Mouse (Mus musculus) bone marrow macrophage, adult 2 months (primary cell): ENCODE data around the gene Bnip1. TPM values are rescaled to one million over a fixed set of nuclear protein-coding genes. Genes with fewer than 3 reads are reported as not detected.
A peak's percentile ranks its signal among the peaks of the same experiment; 100 is the strongest.

Experiments
- H3K27ac ChIP-seq: 2 replicates; pipeline ENCODE4 v1.5.1; 2012; ENCODE audit warnings: low read depth, low read length; ENCODE audit not compliant: insufficient read depth
- H3K4me1 ChIP-seq: 2 replicates; pipeline ENCODE4 v1.6.1; 2012; ENCODE audit warnings: low read length; ENCODE audit not compliant: control insufficient read depth, insufficient read depth
- H3K4me3 ChIP-seq: 2 replicates; pipeline ENCODE4 v1.5.1; 2012; ENCODE audit warnings: mild to moderate bottlenecking, low read length, moderate library complexity; ENCODE audit not compliant: insufficient read depth
- CTCF ChIP-seq: IDR thresholded peaks from 2 replicates; pipeline ENCODE4 v1.5.1; 2012; ENCODE audit warnings: low read depth, mild to moderate bottlenecking, low read length, moderate library complexity
- POLR2A ChIP-seq: IDR thresholded peaks from 2 replicates; pipeline ENCODE4 v1.6.1; 2012; ENCODE audit warnings: mild to moderate bottlenecking, low read depth, low read length, borderline replicate concordance
- polyA plus RNA-seq: library from polyadenylated mRNA; stranded (reverse); fragments of >200 nt; gene quantifications from 2 replicates; pipeline ENCODE4 v1.2.4, GENCODE M21; 2012; ENCODE audit not compliant: missing spikeins, insufficient read depth, insufficient read length

The Bnip1 gene
- polyA plus RNA-seq, 1 experiment: 25.0 TPM

DNA sequence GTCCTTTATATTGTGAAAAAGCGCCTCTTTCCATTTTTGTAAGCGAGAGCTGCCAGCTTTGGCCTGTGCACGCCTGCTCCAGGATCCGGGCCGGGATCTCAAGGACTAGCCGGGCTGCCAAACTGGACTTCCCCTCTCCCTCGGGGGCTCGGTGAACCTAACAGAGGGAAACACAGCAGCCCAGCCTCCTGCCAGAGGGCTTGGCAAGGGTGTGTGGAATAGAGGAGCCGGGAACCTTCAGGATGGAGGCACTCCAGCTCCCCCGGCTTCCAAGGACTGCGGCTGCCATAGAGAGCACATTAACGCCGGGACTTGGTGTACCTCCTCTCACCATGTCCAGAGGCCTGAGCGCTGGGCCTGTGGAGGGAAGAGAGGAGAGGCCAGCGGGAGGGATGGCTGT is 11.2 kb downstream of the Bnip1 start:
- Histone ChIP-seq H3K4me1 (peaks cover 8% of the 10 kb centered on the region), H3K4me3 (no peak overlapping the region), H3K27ac (no peak overlapping the region)
- no peak for TF ChIP-seq POLR2A
- no peak for TF ChIP-seq CTCF

DNA sequence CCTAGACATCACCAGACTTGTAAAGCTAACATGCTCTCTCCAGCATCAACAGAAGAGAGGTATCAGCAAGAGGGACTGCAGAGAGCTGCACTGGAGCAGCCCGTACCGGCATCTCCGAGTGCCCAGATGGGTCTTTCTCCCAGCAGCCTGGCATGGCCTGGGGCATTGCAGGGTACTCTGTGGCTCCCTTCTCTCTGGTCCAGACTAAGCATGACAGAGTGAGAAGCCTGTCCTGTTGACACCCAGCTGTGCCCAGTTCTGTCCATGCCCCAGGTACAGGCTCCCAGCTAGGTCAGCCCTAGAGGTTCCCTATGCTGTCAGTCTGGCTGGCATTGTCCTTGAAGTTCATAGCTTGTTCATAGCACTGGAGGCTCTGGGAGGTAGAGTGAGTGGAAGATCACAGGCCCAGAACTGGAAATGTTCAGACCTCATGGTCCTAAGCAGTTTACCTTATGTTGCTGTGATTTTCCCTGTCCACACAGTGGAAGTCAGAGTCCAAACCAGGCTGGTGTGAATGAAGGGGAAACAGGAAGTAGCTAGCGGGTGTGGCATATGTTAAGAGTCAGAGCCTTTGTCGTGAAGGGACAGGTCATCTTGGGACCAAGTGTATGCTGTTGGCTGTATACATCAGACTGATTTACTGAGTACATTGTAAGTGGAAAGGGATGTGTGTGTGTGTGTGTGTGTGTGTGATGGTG is 12.4 kb downstream of the Bnip1 start:
- Histone ChIP-seq H3K27ac (no peak overlapping the region), H3K4me3 (no peak overlapping the region), H3K4me1 (peaks cover 8% of the 10 kb centered on the region)
- TF ChIP-seq CTCF: no peak
- TF ChIP-seq POLR2A: no peak

DNA sequence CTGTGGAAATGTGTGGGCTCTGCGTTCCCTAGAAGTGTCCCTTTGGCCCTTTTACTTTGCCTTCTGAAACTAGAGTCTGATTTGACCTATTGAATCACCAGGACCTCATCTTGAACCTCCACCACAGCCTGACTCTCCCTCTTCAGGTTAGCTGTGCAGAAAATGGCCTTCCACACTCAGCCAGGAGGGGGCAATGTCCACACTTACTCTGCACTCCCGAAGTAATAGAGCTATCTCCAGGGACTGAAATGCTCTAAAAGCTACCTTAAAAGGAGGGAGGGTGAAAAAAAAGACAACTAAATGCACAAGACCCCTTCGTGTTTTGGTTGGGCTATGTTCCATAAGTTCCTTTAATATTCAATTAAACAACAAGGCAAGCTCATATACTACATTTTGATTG is 13.9 kb downstream of the Bnip1 start:
- H3K4me1 ChIP-seq: peaks cover 8% of the 10 kb centered on the region
- no peak overlapping the region for H3K4me3 ChIP-seq
- no peak overlapping the region for H3K27ac ChIP-seq
- peak; percentile 38 for TF ChIP-seq CTCF
- TF ChIP-seq POLR2A: no peak

DNA sequence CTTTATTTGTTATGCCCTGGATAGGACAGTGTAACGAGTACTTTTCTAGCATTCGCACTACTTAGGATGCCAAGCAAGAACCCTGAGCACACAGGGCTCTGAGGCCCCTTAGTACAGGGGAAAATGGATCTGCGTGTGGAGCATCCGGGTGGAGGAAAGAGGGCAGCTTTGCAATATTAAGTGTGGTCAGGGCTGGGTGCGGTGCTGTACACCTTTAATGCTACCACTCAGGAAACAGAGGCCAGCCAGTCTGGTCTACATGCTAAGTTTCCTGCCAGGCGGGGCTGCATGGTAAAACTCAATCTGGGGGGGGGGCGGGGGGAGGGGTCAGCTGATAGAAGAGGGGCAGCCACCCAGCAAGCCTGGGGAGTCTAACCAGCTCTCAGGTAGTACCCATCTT is 14.5 kb downstream of the Bnip1 start:
- H3K4me3 ChIP-seq: no peak overlapping the region
- H3K27ac ChIP-seq: no peak overlapping the region
- TF ChIP-seq CTCF: no peak
- no peak for TF ChIP-seq POLR2A
- peaks cover 8% of the 10 kb centered on the region for H3K4me1 ChIP-seq

DNA sequence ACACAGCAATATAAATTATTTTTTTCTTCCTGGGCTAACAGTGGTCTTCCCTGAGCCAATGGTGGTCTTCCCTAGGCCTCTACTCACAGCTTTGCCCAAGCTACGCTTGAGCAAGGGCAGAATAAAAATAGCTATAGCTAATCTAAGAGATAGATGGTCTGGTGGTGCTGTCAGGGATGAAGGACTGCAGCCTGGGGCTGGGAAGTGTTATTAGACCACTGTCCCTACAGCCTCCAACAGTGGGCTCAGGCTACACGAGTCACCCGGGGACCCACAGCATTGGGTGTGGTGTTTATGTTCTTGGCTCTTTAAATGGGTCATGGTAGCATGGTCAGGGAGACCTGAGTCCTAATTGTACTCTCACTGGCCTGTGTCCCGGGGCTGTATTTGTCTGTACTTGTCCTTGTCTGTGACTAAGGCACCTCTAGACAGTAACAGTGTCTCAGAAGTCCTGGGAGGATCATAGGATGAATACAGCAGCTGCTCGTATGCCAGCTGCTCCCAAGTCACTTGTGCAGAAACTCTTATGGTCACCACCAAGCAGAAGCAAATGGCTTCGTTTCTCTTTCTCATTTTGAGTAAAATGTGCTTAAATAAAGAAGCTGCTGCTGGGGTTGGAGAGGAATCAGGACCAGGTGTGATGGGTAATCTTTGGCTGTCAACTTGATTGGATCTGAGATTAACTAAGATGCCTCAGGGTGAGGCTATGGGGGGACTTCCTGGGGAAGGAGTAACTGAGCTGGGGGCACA is 16.7 kb downstream of the Bnip1 start:
- Histone ChIP-seq H3K4me1 (peaks cover 8% of the 10 kb centered on the region), H3K4me3 (no peak overlapping the region), H3K27ac (no peak overlapping the region)
- TF ChIP-seq POLR2A: no peak

DNA sequence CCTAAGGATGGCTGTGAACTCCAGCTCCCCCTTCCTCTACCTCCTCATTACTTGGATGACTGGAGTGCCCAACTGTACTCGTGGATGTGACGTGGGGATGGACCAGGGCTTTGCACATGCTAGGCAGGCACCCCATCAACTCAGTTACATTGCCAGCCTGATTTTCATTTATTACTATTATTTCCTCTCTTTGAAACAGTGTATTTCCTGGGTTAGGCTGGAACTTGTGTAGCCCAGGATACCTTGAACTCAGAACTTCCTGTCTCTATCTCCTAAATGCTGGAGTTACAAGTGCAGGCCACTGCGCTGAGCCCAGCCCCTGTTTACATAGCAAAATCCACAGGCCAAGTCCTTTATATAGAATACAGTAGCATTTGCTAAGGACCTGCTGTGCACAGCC is 22.0 kb downstream of the Bnip1 start:
- Histone ChIP-seq H3K4me3 (no peak overlapping the region), H3K27ac (no peak overlapping the region), H3K4me1 (no peaks in the 10 kb centered on the region)
- no peak for TF ChIP-seq CTCF
- TF ChIP-seq POLR2A: no peak

DNA sequence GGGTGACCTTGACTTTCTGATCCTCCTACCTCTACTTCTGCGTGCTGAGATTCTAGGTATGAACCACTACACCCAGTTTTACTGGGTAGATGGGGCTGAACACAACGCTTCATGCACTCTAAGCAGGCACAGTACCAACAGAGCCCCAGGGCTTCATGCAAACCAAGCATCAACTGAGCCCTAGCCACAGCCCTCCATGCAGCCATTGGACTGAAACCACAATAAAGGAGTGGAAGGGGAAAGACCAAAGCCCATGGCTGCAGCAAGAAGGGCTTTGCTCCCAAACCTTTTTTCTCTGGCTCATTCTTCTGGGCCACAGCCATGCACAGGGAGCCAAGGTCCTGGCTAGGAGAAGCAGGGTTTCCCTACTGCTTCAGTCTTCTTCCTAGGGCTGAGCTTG is 31.7 kb downstream of the Bnip1 start:
- Histone ChIP-seq H3K4me1 (peaks cover 5% of the 10 kb centered on the region; the same call in 1 of the 2 replicates), H3K27ac (no peak overlapping the region), H3K4me3 (no peak overlapping the region)
- TF ChIP-seq CTCF (no peak), POLR2A (no peak)

DNA sequence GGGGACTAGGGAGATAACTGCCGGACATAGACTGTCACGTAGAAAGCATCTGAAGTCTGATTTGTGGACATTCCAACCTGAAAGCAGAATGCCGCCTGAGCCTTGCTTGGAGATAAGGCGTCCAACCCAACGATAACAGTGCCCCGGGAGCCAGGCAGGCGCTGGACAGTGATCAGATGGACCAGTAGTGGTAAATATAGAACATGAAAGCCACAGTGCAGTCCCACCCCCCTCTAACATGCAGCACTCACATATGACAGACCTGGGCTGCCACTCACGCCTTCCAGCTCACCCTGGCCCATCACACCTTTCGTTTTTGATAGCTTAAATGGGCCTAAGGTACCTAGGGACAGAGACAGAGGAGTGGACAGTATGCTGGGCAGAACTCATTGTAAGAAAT is 32.6 kb downstream of the Bnip1 start:
- peaks cover 12% of the 10 kb centered on the region for H3K4me1 ChIP-seq
- TF ChIP-seq CTCF (no peak), POLR2A (no peak)
- H3K27ac ChIP-seq: no peak overlapping the region
- H3K4me3 ChIP-seq: no peak overlapping the region

DNA sequence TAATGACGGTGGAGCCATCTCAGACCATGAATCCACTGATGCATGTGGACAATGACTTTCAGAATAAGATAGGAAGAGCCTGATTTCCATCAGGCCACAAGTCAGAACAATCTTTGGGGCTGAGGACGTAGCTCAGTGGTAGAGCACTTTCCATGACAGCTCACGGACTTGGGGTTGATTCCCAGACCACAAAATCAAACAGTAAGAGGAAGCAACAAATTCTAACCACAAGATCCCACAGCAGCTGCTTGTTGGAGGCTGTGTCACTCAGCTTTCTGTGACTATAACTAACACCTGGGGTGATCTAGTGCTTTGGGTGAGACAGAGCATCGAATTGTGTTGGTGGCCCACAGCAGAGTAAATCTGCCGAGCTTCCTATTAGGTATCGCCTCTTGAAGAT is 35.9 kb downstream of the Bnip1 start:
- TF ChIP-seq POLR2A: no peak
- TF ChIP-seq CTCF: no peak
- peaks cover 12% of the 10 kb centered on the region for H3K4me1 ChIP-seq
- H3K27ac ChIP-seq: no peak overlapping the region
- no peak overlapping the region for H3K4me3 ChIP-seq

DNA sequence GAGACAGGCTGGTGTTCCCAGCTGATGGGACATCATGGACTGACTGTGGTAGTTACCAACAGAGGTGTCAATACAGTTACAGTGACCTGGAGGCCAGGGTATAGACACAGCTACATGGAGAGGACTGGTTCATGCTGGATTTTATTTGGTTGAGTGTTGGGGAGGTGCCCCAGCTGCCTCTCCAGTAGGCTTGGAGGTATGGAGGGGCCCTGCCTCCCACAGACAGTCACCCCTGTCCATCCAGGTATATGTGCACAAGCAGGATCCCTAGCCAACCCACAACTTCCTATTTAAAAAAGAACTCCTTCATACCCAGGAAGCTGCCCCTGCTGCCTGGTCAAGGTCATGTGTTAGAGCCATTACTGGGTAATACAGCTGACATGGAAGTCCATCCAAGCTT is 36.9 kb downstream of the Bnip1 start:
- H3K4me3 ChIP-seq: no peak overlapping the region
- TF ChIP-seq POLR2A (no peak), CTCF (no peak)
- H3K27ac ChIP-seq: no peak overlapping the region
- peaks cover 12% of the 10 kb centered on the region for H3K4me1 ChIP-seq

DNA sequence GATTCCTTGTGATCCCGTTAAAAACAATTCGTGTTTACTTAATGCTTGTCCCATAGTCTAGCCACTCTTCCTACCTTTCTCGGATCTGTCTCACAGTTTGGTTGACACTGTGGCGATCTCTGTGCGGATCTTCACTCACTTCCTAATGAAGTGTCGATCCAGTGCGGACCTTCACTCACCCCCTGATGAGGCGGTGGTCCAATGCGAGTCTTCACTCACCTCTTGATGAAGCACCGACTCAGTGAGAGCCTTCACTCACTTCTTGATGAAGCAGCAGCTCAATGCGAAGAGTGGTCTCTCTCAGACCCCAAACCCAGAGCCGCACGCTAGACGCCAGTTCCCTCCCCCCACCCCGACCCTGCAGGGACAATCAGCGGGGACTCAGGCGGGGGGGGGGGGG is 45.3 kb downstream of the Bnip1 start:
- no peak overlapping the region for H3K4me3 ChIP-seq
- H3K4me1 ChIP-seq: no peaks in the 10 kb centered on the region
- no peak for TF ChIP-seq POLR2A
- TF ChIP-seq CTCF: no peak
- no peak overlapping the region for H3K27ac ChIP-seq
